Mouse (Mus musculus): Measurements from ENCODE around the gene Gm20696.

The Gm20696 gene

GRCm38 (mm10) chr6:99485217-99485883 lies 181.2 kb downstream of the Gm20696 start:
- DNase-seq (ENCODE audit: low spot score in 2 of 2) = peak; percentile 59 to 80

- DNase-seq (ENCODE audit: low spot score in 2 of 2) = no peak
Observed at GRCm38 (mm10) chr6:99484884-99485216, 181.7 kb downstream of the Gm20696 start.

DNA sequence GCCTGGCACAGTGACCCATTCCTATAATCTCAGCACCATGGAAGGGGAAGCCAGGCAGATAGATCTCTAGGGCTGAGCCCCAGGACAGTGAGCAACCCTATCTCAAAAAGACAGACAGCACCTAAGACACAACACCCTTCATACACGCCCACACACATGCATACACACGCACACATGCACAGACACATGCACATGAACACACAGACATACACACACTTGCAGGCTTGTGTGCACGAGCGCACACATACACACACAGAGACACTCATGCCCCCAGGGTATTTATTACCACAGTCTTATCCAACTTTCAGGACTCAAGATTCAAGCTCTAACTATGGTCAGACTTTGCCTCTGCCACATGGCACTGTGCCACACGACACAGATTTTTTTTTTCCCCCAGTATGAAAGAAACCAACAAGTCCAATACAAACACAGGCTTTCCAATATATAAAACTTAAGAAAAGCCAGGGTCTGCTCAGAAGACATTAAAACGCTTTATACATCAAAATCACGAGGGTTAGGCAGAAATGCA lies 182.3 kb downstream of the Gm20696 start:
- DNase-seq (ENCODE audit: low spot score in 2 of 2) = no peak

- no peak for DNase-seq (ENCODE audit: low spot score in 2 of 2)
Observed at GRCm38 (mm10) chr6:99483556-99483955, 183.0 kb downstream of the Gm20696 start.

DNA sequence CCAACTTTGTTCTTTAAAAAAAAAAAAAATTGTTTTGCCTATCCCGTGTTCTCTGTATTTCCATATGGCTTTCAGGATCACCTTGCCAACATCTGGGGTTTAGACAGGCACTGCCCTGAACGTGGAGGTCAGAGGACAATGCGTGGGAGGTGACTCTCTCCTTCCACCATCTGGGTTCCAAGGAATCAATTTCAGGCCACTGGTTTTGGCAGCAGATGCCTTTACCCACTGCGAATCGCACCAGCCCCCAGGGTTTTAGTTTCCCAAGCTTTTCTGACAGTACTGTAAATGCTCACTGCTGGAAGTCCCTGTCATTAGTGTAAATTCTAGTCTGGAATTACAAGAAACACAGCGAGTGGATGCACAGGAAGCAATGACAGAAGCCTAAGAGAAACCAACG lies 185.0 kb downstream of the Gm20696 start:
- no peak for DNase-seq (ENCODE audit: low spot score in 2 of 2)

- DNase-seq (ENCODE audit: low spot score in 2 of 2) = no peak
Observed at GRCm38 (mm10) chr6:99478873-99479650, 187.5 kb downstream of the Gm20696 start.

DNA sequence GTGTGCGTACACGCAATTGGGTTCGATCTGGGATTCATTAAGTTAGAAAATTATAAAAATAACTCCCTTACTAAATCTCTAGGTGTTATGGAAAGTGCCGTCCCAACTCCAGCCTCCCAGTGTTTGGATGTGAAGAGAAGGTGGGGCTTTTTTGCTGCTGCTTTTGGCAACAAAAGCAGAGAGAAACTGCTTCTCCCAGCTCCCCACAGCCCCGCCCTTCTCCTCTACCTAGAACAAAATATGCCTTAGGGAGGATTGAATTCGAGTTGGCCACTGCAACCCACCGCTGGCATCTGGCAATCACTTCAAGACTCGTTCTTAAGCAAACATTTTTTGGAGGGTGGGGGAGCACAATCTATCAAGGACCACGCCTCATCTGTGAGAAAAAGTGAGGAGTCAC lies 191.6 kb downstream of the Gm20696 start:
- DNase-seq (ENCODE audit: low spot score in 2 of 2) = no peak

DNA sequence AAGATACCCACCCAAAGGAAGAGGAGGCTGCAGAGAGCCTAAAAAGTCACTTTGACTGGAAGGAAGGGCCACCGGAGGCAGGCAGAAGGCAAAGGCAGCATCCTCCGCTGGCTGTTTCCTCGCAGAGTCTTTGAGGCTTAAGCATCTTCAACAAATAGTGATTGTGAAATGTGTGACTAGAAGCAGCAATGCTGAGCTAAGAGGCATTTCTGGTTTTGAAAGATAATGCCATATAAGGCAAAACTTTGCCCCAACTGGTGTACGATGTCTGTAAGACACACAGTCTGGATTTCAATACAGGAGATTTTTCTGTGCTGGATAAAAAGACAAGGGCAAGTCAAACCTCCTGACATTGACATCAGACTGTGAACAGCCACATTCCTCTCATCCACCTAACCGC lies 195.7 kb downstream of the Gm20696 start:
- DNase-seq (ENCODE audit: low spot score in 2 of 2) = no peak

DNA sequence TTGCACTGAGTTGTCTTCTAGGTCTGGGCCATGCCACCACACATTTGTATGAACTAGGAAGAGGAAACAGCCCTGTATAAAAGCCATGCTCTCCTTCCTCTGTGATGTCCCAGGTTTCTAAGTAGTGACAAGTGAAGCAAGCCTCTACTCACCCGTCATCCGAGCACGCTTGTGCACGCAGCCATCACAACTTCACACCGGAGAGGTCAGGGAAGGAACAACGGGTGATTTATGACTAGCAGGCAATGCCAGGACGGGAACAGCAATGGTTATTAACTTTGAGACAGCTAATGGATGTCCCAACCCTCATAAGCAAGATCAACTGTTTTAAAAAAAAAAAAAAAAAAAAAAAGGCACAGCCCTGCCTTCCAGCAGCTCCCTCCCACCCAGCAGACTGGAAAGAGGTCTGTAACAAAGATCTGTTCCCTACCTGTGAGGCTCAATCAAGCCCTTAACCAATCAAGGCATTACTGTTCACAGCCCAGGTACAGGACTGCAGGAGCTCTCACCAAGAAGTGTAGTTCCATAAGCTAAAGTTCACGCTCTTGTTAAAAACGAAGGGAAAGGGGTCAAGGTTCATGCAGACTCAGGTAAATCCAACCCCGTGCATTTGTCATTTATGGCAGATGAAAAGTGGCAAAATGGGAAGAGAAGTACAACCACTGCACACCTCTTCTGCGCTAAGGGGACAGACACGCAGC lies 197.3 kb downstream of the Gm20696 start:
- no peak for DNase-seq (ENCODE audit: low spot score in 2 of 2)

GRCm38 (mm10) chr6:99467831-99468230 lies 198.8 kb downstream of the Gm20696 start:
- no peak for DNase-seq (ENCODE audit: low spot score in 2 of 2)

GRCm38 (mm10) chr6:99467109-99467508 lies 199.5 kb downstream of the Gm20696 start:
- no peak for DNase-seq (ENCODE audit: low spot score in 2 of 2)

DNA sequence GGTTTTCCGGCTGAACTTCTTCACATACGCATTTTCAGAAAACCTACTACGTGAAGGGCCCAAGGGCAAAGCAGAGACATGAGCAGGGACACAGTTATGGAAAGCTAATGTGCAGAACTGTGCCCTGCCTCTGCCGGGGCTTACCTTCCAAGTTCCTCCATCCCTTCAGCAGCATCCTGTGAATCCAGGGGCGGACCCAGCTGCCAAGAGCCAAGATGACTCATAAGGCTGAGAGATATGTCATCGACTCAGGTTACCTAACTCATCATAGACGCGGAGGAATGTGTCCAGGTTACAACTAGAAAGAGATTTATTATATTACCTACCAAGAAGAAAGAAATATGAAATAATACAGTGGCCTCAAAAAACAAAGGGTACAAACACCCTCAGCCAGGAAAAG lies 200.2 kb downstream of the Gm20696 start:
- peak in 1 of 2 experiments; percentile 31 for DNase-seq (ENCODE audit: low spot score in 2 of 2)

DNA sequence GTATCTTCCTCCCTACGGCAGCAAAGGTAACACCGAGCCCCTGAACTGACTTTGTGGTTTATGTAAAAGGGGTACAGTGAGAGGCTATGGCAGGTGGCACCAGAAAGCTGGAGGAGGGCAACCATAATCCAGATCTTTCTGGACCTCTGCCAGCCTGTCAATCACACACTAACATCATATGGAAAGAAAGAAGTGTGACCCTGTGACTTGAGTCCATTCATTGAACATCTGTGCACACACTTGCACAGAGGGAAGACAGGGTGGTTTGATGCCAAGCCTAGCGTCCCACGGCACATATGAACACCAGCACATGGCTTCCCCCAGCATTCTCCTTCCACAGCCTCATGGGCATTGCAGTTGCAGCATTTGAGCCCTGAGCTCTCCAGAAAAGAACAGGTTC lies 202.1 kb downstream of the Gm20696 start:
- no peak for DNase-seq (ENCODE audit: low spot score in 2 of 2)

DNA sequence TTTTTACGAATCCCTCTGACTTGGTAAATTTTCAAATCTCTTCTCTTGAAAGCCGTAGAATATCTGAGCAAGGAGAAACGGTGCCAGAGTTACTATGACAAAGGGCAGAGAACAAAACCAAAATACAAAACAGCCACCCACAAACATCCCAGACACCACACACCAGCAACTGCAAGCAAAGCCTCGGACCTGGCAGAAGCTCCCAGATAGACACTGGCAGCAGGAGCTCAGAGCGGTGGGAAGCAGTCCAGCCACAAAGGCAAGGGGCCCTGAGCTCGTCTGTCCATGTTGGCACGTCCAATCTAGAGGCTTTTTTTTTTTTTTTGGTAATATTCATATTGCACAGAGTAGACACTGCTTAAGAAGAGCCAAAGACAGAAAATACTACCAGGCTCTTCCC lies 202.7 kb downstream of the Gm20696 start:
- no peak for DNase-seq (ENCODE audit: low spot score in 2 of 2)

DNA sequence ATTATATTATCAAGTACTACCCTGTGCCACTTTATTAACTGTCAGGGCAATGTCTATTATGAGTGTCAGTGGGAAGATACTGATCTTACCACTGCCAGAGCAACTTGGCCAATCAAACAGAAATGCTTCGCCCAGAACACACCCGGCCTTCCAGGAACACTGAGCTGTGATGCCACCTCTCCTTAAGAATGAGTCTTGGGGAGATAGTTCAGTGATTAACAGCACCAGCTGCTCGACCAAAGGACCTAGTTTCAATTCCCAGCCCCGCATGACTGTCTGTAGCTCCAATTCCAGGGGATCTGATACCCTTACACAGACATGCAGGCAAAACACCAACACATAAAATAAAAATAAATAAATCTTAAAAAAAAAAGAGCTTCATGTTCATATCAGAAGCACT lies 207.8 kb downstream of the Gm20696 start:
- no peak for DNase-seq (ENCODE audit: low spot score in 2 of 2)

GRCm38 (mm10) chr6:99453763-99454520 lies 212.7 kb downstream of the Gm20696 start:
- DNase-seq (ENCODE audit: low spot score in 2 of 2) = no peak

- DNase-seq (ENCODE audit: low spot score in 2 of 2) = no peak
Observed at GRCm38 (mm10) chr6:99452638-99453185, 213.9 kb downstream of the Gm20696 start.

DNA sequence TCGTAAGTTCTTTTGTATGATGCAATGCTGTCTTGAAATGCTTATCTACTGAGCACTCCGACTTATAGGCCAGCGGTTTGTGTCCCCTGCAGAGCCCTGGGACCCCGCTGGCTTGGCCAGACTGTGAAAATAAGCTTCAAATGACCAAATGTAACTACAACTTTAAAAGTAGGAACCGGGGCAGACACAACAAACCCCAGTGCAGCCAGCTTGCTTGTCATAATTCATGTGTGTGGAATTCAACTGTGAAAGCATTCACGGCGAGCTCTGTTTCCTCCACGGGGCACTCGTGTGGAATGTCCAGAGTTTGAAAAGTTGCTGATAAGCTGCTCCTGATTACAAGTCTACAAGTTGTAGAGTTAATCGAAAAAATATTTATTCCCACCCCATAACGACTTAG lies 215.1 kb downstream of the Gm20696 start:
- no peak for DNase-seq (ENCODE audit: low spot score in 2 of 2)

- DNase-seq (ENCODE audit: low spot score in 2 of 2) = no peak
Observed at GRCm38 (mm10) chr6:99447447-99447846, 219.2 kb downstream of the Gm20696 start.

DNA sequence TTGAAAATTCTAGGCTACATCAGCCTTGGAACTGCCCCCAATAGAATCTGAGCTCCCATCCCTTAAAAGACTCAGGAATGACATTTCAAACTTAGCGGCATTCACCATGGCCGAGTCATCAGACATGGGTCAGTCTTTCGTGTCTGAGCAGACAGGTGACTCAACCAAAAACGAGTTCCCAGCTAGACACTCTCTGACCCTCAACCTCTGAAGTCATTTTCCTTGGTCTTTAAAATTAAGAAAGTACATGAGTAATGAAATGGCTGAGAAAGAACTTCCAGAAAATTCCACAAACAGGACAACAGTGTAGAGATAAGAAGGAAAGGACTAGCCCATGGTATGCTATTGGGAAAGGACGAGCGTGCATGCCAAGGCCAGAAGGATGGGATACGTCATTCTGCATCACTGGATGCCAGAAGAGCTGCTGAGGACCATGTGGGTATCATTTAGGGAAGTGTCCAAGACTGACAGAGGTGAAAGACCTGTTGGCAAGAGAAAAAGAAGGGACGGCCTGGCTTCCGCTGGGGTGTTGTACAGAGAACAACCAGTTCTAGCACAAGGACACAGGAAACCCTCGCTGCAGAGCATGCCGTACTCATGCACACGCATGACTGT lies 219.7 kb downstream of the Gm20696 start:
- DNase-seq (ENCODE audit: low spot score in 2 of 2) = no peak

GRCm38 (mm10) chr6:99443460-99443859 lies 223.1 kb downstream of the Gm20696 start:
- DNase-seq (ENCODE audit: low spot score in 2 of 2) = no peak
